Mouse (Mus musculus): Measurements from ENCODE around the gene Pmvk.

The Pmvk gene

DNA sequence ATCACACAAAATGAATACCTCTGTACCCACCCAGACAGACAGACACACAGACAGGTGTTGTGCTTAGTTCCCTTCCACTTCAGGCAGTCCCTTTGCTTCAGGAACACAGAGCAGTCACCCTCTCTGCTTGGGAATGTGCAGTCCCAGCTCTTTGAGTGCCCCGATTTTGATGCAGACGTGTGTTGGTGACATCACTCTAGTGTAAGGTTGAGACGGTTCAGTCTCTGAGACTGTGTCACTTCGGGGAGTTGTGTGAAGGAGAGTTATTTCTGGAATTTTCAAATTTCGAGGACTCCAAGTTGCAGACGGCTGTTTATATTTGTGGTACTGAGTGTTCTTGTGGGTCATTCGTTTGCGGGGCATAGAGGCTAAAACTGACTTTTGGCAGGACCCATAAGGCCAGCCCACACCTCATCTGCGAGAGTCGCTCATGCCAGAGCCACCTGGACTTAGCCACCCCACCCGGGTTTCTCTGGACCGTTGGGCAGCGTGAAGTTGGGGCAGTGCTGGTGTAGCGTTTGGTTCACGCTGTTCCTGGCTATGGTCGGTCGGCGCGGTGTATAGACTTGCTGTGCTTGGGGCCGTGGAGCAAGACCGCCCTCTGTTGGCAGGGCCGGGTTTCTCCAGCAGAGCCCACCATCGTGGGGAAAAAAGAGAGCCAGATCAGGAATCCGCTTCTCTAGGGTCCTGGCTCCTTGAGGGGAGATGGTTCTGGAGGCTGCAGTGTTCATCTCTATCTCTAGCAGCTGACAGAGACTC, 30.6 kb downstream of the Pmvk start:
- peak; percentile 56 for DNase-seq

DNA sequence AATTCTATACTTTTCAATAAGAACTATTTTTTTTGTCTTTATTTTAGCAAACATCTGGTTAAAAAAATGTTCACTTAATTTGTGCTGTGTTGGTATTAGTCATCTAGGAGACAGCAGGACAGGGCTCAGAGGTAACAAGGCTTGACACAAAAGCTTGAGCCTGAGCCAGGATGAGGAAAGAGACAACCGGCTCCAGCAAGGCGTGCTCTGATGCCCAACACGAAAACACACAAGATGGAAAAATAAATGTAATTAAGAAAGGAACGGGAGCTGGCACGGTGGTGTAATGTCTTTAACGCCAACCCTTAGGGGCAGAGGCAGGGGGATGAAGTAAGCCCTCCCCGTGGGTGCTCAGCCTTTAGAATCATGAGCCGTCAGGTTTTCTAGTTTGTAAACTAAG, 31.8 kb downstream of the Pmvk start:
- DNase-seq: no peak

GRCm38 (mm10) chr3:89486916-89487702, 32.8 kb downstream of the Pmvk start:
- no peak for DNase-seq

GRCm38 (mm10) chr3:89490790-89491189, 36.4 kb downstream of the Pmvk start:
- no peak for DNase-seq

DNA sequence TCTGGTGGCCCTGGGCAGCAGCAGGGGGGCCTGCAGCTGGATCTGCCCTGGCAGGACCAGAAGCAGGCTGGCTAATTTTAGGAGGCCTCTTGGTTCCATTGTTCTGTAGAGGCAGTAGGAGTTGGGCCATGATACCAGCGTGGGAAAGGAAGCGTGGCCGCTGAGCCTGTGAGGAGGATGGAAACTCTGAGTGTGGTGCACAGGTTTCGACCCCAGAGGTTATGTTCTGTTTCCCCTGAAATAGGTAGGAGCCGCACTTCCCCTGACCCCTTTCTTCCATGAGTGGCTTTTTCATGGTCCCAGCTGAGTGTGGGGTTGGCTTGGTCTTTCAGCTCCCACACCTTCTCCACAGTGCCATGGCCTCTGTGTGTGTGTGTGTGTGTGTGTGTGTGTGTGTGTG, 37.2 kb downstream of the Pmvk start:
- no peak for DNase-seq

- no peak for DNase-seq
Observed at GRCm38 (mm10) chr3:89492701-89493151, 38.4 kb downstream of the Pmvk start.

GRCm38 (mm10) chr3:89494630-89495029, 40.3 kb downstream of the Pmvk start:
- DNase-seq: no peak

DNA sequence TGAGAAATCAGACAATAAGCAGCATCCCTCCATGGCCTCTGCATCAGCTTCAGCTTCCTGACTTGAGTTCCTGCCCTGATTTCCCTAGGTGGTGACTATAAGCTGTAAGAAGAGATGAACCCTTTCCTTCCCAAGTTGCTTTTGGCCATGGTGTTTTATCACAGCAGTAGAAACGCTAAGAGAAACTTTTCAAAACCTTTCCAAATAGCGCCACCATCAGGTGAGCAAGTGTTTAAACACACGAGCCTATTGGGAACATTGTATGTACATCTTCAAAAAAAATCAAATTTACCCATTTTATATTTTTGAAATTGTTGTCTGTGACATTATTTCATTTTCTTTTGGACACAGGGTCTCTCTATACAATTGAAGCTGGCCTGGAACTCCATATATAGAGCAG, 42.0 kb downstream of the Pmvk start:
- no peak for DNase-seq

- no peak for DNase-seq
Observed at GRCm38 (mm10) chr3:89499696-89500095, 45.4 kb downstream of the Pmvk start.

- no peak for DNase-seq
Observed at GRCm38 (mm10) chr3:89501486-89501885, 47.1 kb downstream of the Pmvk start.

DNA sequence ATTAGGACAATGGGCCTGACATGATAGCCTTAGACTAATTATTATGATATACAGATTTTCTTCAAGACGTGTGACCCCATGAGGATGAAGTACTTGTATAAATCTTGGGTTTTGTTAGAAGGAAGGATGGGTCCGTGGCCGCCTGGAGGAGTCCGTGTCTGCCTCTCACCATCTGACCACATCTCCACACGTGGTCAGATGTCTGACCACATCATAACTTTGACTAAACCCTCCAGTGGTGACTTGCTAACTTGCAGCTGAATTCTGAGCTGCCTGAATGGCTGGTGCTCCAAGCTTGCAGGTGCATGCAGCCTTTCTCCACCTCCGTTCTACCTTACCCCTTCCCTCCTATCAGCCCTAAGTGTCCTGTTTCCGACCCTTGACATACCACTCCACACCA, 48.2 kb downstream of the Pmvk start:
- DNase-seq: no peak

DNA sequence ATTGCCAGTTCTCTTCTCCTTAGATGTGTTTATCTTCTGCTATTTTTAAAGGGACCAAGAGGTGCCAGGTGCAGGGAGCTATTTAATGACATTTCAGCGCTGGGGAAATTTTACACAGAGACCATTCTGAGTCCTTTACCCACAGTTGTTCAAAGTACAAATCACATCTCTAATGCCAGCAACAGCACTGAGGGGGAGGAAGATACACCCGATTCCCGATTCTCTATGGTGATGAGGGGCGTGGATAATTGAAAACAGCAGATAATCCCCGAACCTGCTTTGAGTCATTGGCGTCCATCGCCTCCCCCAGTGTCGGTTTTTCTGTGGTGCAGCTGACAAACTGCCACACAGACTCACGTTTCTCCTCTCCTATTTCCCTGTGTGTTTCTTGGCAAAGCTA, 53.7 kb downstream of the Pmvk start:
- no peak for DNase-seq

DNA sequence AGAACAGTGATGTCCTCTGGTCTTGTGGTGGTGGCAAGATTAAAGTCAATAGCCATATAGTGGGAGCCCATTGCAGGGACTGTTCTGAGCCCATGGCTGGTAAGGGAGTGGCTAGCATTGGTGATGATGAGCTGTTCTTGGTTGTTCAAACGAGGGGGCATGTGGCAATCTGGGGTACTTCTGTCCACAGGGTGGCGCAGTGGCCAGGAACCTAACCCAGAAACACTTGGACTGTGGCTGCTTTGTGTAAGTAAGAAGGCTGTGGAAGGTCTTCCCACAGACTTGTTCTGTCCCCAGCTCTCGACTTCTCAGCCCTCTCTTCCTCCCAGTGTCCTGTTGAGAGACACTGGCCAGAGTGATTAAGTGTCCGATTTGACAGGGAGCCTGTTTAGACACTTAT, 56.6 kb downstream of the Pmvk start:
- peak; percentile 45 for DNase-seq

GRCm38 (mm10) chr3:89511400-89511799, 57.1 kb downstream of the Pmvk start:
- no peak for DNase-seq

- no peak for DNase-seq
Observed at GRCm38 (mm10) chr3:89512225-89512624, 57.9 kb downstream of the Pmvk start.

GRCm38 (mm10) chr3:89515444-89515843, 61.1 kb downstream of the Pmvk start:
- DNase-seq: no peak

GRCm38 (mm10) chr3:89516321-89516720, 62.0 kb downstream of the Pmvk start:
- DNase-seq: no peak

Data from right cerebral cortex, postnatal 25 days (tissue).